Mouse (Mus musculus) cerebellum, adult (tissue): ENCODE data around the gene Ephb2.

Source experiments
- ATAC-seq: cut with Nextera tagmentation; 2 replicates; pipeline ENCODE4 v1.9.2; 2017; ENCODE audit warnings: mild to moderate bottlenecking, moderate library complexity, mixed read lengths; ENCODE audit not compliant: insufficient number of reproducible peaks, low FRiP score, low TSS enrichment

Ephb2 gene

GRCm38 (mm10) chr4:136804343-136804742 lies 31.4 kb downstream of the Ephb2 start:
- no peak for ATAC-seq

- ATAC-seq, result no peak
Measured at GRCm38 (mm10) chr4:136802446-136802845, 33.3 kb downstream of the Ephb2 start.

GRCm38 (mm10) chr4:136801944-136802343 lies 33.8 kb downstream of the Ephb2 start:
- no peak for ATAC-seq

GRCm38 (mm10) chr4:136801463-136801862 lies 34.3 kb downstream of the Ephb2 start:
- ATAC-seq, result no peak

GRCm38 (mm10) chr4:136800366-136800765 lies 35.4 kb downstream of the Ephb2 start:
- no peak for ATAC-seq

- no peak for ATAC-seq
Measured at GRCm38 (mm10) chr4:136797677-136798569, 37.9 kb downstream of the Ephb2 start.

- peak; percentile 37; the same call in 1 of the 2 replicates for ATAC-seq
Measured at GRCm38 (mm10) chr4:136793320-136793719, 42.5 kb downstream of the Ephb2 start.

- ATAC-seq, result no peak
Measured at GRCm38 (mm10) chr4:136789821-136790220, 46.0 kb downstream of the Ephb2 start.

GRCm38 (mm10) chr4:136787357-136787756 lies 48.4 kb downstream of the Ephb2 start:
- ATAC-seq, result no peak

GRCm38 (mm10) chr4:136786453-136787276 lies 49.1 kb downstream of the Ephb2 start:
- ATAC-seq, result no peak

GRCm38 (mm10) chr4:136783552-136784150 lies 52.1 kb downstream of the Ephb2 start:
- no peak for ATAC-seq

- 0 out of 2 replicates have a peak, but pooled peaks have one; percentile 3 for ATAC-seq
Measured at GRCm38 (mm10) chr4:136782579-136782925, 53.2 kb downstream of the Ephb2 start.

- ATAC-seq, result peak; percentile 50; the same call in 1 of the 2 replicates
Measured at GRCm38 (mm10) chr4:136781868-136782578, 53.8 kb downstream of the Ephb2 start.

- ATAC-seq, result no peak
Measured at GRCm38 (mm10) chr4:136780201-136780895, 55.4 kb downstream of the Ephb2 start.

GRCm38 (mm10) chr4:136779156-136779555 lies 56.6 kb downstream of the Ephb2 start:
- no peak for ATAC-seq

- ATAC-seq, result no peak
Measured at GRCm38 (mm10) chr4:136776471-136776892, 59.3 kb downstream of the Ephb2 start.

GRCm38 (mm10) chr4:136775903-136776302 lies 59.9 kb downstream of the Ephb2 start:
- no peak for ATAC-seq

GRCm38 (mm10) chr4:136774201-136774600 lies 61.6 kb downstream of the Ephb2 start:
- no peak for ATAC-seq

- ATAC-seq, result no peak
Measured at GRCm38 (mm10) chr4:136772952-136773584, 62.7 kb downstream of the Ephb2 start.
